Mouse (Mus musculus): ENCODE results near the gene P2ry12. TPM values are rescaled to one million over a fixed set of nuclear protein-coding genes. Genes with fewer than 3 reads are reported as not detected.

Gene P2ry12
- polyA plus RNA-seq, 1 experiment from 2014 or later = 1.9 TPM

DNA sequence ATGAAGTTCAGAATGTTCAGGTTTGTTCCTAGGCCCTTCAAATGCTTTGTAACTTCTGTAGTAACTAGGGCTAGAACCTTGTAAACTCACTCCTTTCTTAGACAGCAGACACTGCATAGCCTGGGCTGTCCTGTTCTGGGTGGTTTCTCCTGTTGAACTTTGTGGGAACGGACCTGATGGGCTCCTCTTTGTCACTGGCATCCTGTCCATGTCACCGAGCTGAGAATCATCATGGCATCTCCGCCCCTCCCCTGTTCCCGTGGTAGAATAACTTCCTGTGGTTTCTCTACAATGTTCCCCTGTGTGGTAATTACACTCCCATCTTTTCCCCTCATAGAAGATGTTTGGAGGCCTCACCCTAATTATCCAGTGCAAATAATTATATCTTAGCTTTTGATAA is 56.7 kb downstream of the P2ry12 start:
- WGBS = 49% methylated on average over 4 of the region's 4 CpGs
- no peaks in the 10 kb centered on the region for H3K36me3 ChIP-seq (ENCODE audit: control insufficient read depth, insufficient read depth, low read length)
- H3K4me1 ChIP-seq (replicated peaks; ENCODE audit: control insufficient read depth, insufficient read depth, low read length) = peaks cover 4% of the 10 kb centered on the region
- no peak overlapping the region for H3K9ac ChIP-seq (ENCODE audit: low read depth, low read length)
- no peak for ATAC-seq (replicated peaks; ENCODE audit: low FRiP score)
- no peaks in the 10 kb centered on the region for H3K9me3 ChIP-seq (ENCODE audit: control insufficient read depth, low read length)
- DNase-seq (ENCODE audit: low spot score) = no peak
- H3K27me3 ChIP-seq (replicated peaks; ENCODE audit: control insufficient read depth, insufficient read depth, low read length) = no peaks in the 10 kb centered on the region
- H3K27ac ChIP-seq (ENCODE audit: low read depth, low read length) = no peak overlapping the region
- no peak overlapping the region for H3K4me3 ChIP-seq (ENCODE audit: low read depth, low read length)
- no peak overlapping the region for H3K4me2 ChIP-seq

DNA sequence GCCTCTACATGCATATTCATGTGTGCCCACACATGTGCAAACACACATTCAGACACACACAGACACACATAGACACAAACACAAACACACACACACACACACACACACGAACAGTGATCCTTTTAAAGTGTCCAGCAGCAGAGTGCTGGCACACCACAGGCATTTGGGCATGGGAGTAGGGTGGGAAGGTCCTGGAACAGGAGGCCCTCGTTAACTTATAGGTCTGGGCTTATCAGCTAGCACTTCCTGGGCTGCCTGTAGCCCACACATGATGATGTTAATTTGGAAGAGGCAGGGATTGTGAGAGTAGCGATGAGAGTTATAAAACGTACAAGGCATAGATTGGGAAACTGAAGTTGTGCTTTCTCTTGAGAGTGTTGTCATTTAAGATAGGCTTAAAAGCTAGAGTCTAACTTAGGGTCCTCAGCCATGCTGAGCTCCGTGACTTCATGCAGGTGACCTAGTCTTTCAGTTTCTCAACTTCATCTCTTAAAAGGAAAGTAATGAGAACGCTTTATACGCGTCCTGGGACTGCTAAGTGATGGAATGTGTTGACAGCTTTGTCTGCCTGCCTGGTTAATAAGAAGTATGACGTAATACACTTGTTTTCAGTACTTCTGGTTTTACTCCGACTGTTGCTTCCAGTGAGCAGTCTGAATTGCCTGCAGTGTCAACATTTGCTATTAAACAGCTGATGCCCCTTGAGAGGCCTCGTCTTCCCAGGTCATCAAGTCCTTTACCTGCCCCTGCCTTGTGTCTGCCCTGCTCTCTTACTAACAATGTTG is 57.8 kb downstream of the P2ry12 start:
- H3K9me3 ChIP-seq (ENCODE audit: control insufficient read depth, low read length) = no peaks in the 10 kb centered on the region
- no peak overlapping the region for H3K9ac ChIP-seq (ENCODE audit: low read depth, low read length)
- ATAC-seq (replicated peaks; ENCODE audit: low FRiP score) = no peak
- no peak overlapping the region for H3K27ac ChIP-seq (ENCODE audit: low read depth, low read length)
- H3K36me3 ChIP-seq (ENCODE audit: control insufficient read depth, insufficient read depth, low read length) = no peaks in the 10 kb centered on the region
- 57% methylated on average over 11 of the region's 11 CpGs for WGBS
- no peak overlapping the region for H3K4me3 ChIP-seq (ENCODE audit: low read depth, low read length)
- no peaks in the 10 kb centered on the region for H3K27me3 ChIP-seq (replicated peaks; ENCODE audit: control insufficient read depth, insufficient read depth, low read length)
- H3K4me2 ChIP-seq = no peak overlapping the region
- H3K4me1 ChIP-seq (replicated peaks; ENCODE audit: control insufficient read depth, insufficient read depth, low read length) = peaks cover 4% of the 10 kb centered on the region
- no peak for DNase-seq (ENCODE audit: low spot score)

DNA sequence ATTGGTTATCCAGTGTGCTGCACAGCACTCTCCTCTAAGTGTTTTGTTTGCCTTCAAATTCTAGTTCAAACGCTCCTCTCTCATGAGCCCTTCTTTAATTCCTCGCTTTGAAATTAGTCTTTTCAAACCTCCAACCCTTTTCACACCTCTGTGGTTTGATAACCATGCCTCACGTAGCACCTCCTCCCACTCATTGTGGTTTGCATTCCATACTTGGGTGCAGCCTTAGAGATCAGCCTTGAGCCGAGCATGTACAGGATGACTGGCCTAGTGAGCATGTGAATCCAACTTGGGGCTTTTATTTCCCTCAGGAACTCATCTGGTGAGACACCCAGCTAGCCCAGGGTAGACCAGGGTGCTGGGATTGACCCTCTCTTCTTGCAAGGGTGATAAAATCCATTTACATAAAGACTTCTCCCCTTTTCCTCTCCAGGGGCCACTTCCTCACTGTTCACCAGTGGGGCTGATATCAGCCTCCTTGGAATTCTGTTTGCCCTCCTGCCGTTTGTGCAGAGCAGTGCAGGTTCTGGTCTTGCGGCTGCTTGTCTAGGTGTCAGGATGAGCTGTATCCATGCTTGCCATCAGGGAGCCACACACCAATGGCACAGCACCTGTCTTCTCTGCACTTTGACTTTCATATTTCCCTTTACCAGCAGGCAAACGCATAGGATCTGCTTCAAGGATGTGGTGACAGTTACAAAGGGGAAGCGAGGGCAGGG is 58.7 kb downstream of the P2ry12 start:
- no peak overlapping the region for H3K4me2 ChIP-seq
- ATAC-seq (replicated peaks; ENCODE audit: low FRiP score) = no peak
- H3K27ac ChIP-seq (ENCODE audit: low read depth, low read length) = no peak overlapping the region
- no peak overlapping the region for H3K4me3 ChIP-seq (ENCODE audit: low read depth, low read length)
- no peak overlapping the region for H3K9ac ChIP-seq (ENCODE audit: low read depth, low read length)
- no peaks in the 10 kb centered on the region for H3K9me3 ChIP-seq (ENCODE audit: control insufficient read depth, low read length)
- peaks cover 4% of the 10 kb centered on the region for H3K4me1 ChIP-seq (replicated peaks; ENCODE audit: control insufficient read depth, insufficient read depth, low read length)
- DNase-seq (ENCODE audit: low spot score) = no peak
- WGBS = 56% methylated on average over 8 of the region's 8 CpGs
- no peaks in the 10 kb centered on the region for H3K36me3 ChIP-seq (ENCODE audit: control insufficient read depth, insufficient read depth, low read length)
- no peaks in the 10 kb centered on the region for H3K27me3 ChIP-seq (replicated peaks; ENCODE audit: control insufficient read depth, insufficient read depth, low read length)

DNA sequence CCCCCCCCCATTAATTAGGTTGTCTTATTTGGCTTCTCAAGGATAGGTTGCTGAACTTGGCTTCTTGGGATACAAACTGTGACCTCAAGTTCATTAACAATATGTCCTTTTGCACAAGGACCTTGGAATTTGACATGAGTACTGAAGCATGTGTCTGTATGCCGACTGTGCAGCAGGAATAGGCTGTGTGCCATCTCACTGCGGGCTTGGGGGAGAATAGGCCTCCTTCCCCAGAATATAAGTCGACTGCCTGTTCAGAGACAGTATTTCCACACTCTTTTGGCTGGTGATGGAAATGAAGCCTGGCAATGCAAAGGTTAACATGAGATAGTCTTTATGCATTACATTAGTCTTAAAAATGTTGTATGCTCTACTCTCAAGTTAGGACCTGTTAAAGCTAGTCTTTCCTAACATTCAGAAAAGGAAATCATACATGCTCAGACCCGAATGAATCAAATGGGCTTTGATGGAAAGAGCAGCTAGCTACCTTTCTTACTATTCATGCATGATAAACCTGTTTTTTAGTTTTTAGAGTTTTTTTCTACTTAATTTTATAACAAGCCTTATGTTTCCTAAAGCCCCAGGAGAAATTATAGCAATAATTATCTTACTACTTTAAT is 65.2 kb downstream of the P2ry12 start:
- Histone ChIP-seq H3K9me3 (ENCODE audit: control insufficient read depth, low read length) (no peaks in the 10 kb centered on the region), H3K4me2 (no peak overlapping the region), H3K27me3 (replicated peaks; ENCODE audit: control insufficient read depth, insufficient read depth, low read length) (no peaks in the 10 kb centered on the region), H3K9ac (ENCODE audit: low read depth, low read length) (no peak overlapping the region), H3K27ac (ENCODE audit: low read depth, low read length) (no peak overlapping the region), H3K4me1 (replicated peaks; ENCODE audit: control insufficient read depth, insufficient read depth, low read length) (no peaks in the 10 kb centered on the region), H3K36me3 (ENCODE audit: control insufficient read depth, insufficient read depth, low read length) (no peaks in the 10 kb centered on the region), H3K4me3 (ENCODE audit: low read depth, low read length) (no peak overlapping the region)
- no peak for ATAC-seq (replicated peaks; ENCODE audit: low FRiP score)
- no peak for DNase-seq (ENCODE audit: low spot score)
- WGBS = 80% methylated on average over 4 of the region's 4 CpGs

DNA sequence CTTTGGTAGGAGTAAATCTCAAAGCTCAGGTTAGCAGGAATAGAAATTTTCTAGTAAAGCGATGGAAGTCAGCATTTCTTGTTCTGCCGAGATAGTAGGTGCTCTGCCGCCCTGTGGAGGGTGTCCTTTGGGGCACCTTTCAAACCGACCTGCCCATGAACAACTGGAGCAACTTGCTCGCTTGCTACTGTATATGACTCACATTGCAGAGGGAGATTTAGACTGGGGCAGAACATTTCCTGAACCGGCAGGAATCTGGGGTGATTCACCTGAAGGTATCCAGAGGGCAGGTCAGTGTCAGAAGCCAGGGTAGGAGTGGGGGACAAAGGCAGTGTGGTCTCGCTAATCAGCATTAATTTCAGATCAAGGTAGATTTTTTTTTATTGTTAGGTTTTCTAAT is 67.7 kb downstream of the P2ry12 start, which contains the start of gene Gpr87:
TSS of gene Gpr87 (minus strand) at position 167 of the 400 bp plus-strand sequence.
- no peak within 1 kb of the TSS for H3K27ac ChIP-seq (ENCODE audit: low read depth, low read length)
- H3K27me3 ChIP-seq (replicated peaks; ENCODE audit: control insufficient read depth, insufficient read depth, low read length) = no peaks in the 10 kb centered on the region
- no peaks in the 10 kb centered on the region for H3K36me3 ChIP-seq (ENCODE audit: control insufficient read depth, insufficient read depth, low read length)
- no peak for ATAC-seq (replicated peaks; ENCODE audit: low FRiP score)
- DNase-seq (ENCODE audit: low spot score) = no peak
- no peak within 1 kb of the TSS for H3K4me2 ChIP-seq
- no peaks in the 10 kb centered on the region for H3K4me1 ChIP-seq (replicated peaks; ENCODE audit: control insufficient read depth, insufficient read depth, low read length)
- 82% methylated on average over 7 of the region's 7 CpGs for WGBS
- H3K4me3 ChIP-seq (ENCODE audit: low read depth, low read length) = no peak within 1 kb of the TSS
- H3K9ac ChIP-seq (ENCODE audit: low read depth, low read length) = no peak within 1 kb of the TSS
- no peaks in the 10 kb centered on the region for H3K9me3 ChIP-seq (ENCODE audit: control insufficient read depth, low read length)

DNA sequence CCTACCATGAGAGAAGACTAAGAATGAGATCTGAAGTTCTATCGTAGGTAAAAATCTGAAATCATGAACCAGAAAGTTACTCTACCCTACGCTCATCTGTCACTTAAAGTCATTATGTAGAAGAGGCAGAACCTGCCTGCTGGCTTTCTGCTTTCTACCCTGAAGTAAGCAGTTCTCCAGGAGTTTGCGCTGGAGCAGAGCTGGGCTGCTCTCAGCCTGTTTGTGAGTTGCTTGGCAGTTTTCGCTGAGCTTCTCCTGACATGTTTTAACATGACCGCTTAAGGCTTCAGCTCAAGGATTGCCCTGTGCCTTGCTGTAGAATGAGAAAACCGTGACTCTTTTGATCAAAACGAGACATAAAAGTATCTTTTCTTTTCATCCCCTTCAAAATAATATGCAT is 68.6 kb downstream of the P2ry12 start:
- Histone ChIP-seq H3K4me3 (ENCODE audit: low read depth, low read length) (no peak overlapping the region), H3K4me1 (replicated peaks; ENCODE audit: control insufficient read depth, insufficient read depth, low read length) (no peaks in the 10 kb centered on the region), H3K9ac (ENCODE audit: low read depth, low read length) (no peak overlapping the region), H3K27ac (ENCODE audit: low read depth, low read length) (no peak overlapping the region), H3K36me3 (ENCODE audit: control insufficient read depth, insufficient read depth, low read length) (no peaks in the 10 kb centered on the region), H3K9me3 (ENCODE audit: control insufficient read depth, low read length) (no peaks in the 10 kb centered on the region), H3K27me3 (replicated peaks; ENCODE audit: control insufficient read depth, insufficient read depth, low read length) (no peaks in the 10 kb centered on the region), H3K4me2 (no peak overlapping the region)
- DNase-seq (ENCODE audit: low spot score) = no peak
- whole genome bisulfite sequencing = 89% methylated on average over 7 of the region's 7 CpGs
- no peak for ATAC-seq (replicated peaks; ENCODE audit: low FRiP score)

DNA sequence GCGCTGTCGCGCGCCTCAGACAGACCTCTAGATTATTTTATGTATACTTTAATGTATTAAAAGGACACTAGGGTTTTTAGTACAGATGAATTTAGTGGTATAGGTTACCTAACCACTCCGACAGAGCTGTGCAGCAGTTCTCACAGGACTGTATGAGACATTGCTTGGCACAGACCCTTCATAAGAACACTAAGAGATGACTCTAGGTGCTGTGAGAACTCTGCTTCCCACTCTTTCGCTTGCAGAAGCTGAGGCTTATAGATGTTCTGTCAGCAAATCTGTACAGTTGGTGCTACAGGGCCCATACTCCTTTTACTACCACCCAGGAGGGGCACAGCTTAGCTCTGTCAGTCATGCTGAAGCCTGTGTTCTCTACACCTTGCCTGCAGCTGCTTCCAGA is 71.0 kb downstream of the P2ry12 start:
- H3K27me3 ChIP-seq (replicated peaks; ENCODE audit: control insufficient read depth, insufficient read depth, low read length) = no peaks in the 10 kb centered on the region
- H3K27ac ChIP-seq (ENCODE audit: low read depth, low read length) = no peak overlapping the region
- no peaks in the 10 kb centered on the region for H3K9me3 ChIP-seq (ENCODE audit: control insufficient read depth, low read length)
- no peaks in the 10 kb centered on the region for H3K36me3 ChIP-seq (ENCODE audit: control insufficient read depth, insufficient read depth, low read length)
- H3K4me1 ChIP-seq (replicated peaks; ENCODE audit: control insufficient read depth, insufficient read depth, low read length) = no peaks in the 10 kb centered on the region
- ATAC-seq (replicated peaks; ENCODE audit: low FRiP score) = no peak
- H3K4me3 ChIP-seq (ENCODE audit: low read depth, low read length) = no peak overlapping the region
- WGBS = 87% methylated on average over 6 of the region's 6 CpGs
- H3K9ac ChIP-seq (ENCODE audit: low read depth, low read length) = no peak overlapping the region
- no peak overlapping the region for H3K4me2 ChIP-seq
- no peak for DNase-seq (ENCODE audit: low spot score)

DNA sequence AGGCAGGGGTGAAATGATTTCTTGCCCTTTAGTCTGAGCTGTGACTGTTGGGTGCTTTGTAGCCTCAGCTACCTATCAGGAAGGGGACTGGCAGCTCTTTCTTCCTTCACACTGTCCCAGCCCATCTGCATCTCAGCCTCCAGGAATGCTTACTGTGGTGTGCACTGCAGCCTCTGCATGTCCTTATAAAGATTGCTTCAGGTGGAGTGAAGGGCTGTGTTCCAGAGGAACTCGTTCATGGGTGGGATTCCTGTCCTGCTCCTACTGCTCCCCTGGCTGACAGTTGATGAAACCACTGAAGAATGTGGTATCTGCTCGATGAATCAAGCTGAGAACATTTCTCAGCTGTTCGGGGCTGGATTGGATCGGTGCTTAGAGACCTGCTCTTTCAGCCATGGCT is 75.3 kb downstream of the P2ry12 start:
- no peaks in the 10 kb centered on the region for H3K4me1 ChIP-seq (replicated peaks; ENCODE audit: control insufficient read depth, insufficient read depth, low read length)
- no peak overlapping the region for H3K27ac ChIP-seq (ENCODE audit: low read depth, low read length)
- H3K4me2 ChIP-seq = no peak overlapping the region
- H3K9me3 ChIP-seq (ENCODE audit: control insufficient read depth, low read length) = no peaks in the 10 kb centered on the region
- no peak overlapping the region for H3K9ac ChIP-seq (ENCODE audit: low read depth, low read length)
- 75% methylated on average over 4 of the region's 4 CpGs for WGBS
- no peak for ATAC-seq (replicated peaks; ENCODE audit: low FRiP score)
- H3K27me3 ChIP-seq (replicated peaks; ENCODE audit: control insufficient read depth, insufficient read depth, low read length) = no peaks in the 10 kb centered on the region
- no peak for DNase-seq (ENCODE audit: low spot score)
- H3K36me3 ChIP-seq (ENCODE audit: control insufficient read depth, insufficient read depth, low read length) = no peaks in the 10 kb centered on the region
- H3K4me3 ChIP-seq (ENCODE audit: low read depth, low read length) = no peak overlapping the region

Data from liver, embryonic 11.5 days (tissue).